Mouse (Mus musculus) MEL (cell line): ENCODE results near the gene Qtrt2. TPM values are rescaled to one million over a fixed set of nuclear protein-coding genes. Genes with fewer than 3 reads are reported as not detected.

Source experiments
- DNase-seq: peaks from one replicate; pipeline ENCODE4 v3.0.0; 2011; ENCODE audit warnings: low read depth, low spot score
- H3K27ac ChIP-seq: 2 replicates; pipeline ENCODE4 v1.5.1; 2012; ENCODE audit warnings: low read depth, mild to moderate bottlenecking, control low read depth, low read length, moderate library complexity; ENCODE audit not compliant: control insufficient read depth
- H3K27me3 ChIP-seq, 2 experiments: fragments of 150-350 bp in 1 of 2; sonication (generic) in 1 of 2; 2 replicates each; pipeline ENCODE4 v1.6.1; 2012; ENCODE audit warnings: low read length in 2 of 2, mild to moderate bottlenecking in 2 of 2, improper control_type of control experiment in 1 of 2, moderate library complexity in 1 of 2; ENCODE audit not compliant: insufficient read depth in 2 of 2, control insufficient read depth in 1 of 2
- H3K36me3 ChIP-seq, 2 experiments: 2 replicates each; pipeline ENCODE4 v1.6.1; 2012 to 2014; ENCODE audit warnings: low read length in 2 of 2, improper control_type of control experiment in 1 of 2, inconsistent platforms in 1 of 2, mild to moderate bottlenecking in 1 of 2; ENCODE audit not compliant: insufficient read depth in 2 of 2, control insufficient read depth in 1 of 2
- H3K4me1 ChIP-seq, 2 experiments: fragments of 150-350 bp in 1 of 2; sonication (generic) in 1 of 2; 2 replicates each; pipeline ENCODE4 v1.6.1; 2012; ENCODE audit warnings: low read length in 2 of 2, improper control_type of control experiment in 1 of 2, mild to moderate bottlenecking in 1 of 2; ENCODE audit not compliant: insufficient read depth in 2 of 2, control insufficient read depth in 1 of 2
- H3K4me3 ChIP-seq, 2 experiments: fragments of 150-350 bp in 1 of 2; sonication (generic) in 1 of 2; 2 replicates each; pipeline ENCODE4 v1.5.1; 2012; ENCODE audit warnings: low read depth in 2 of 2, low read length in 2 of 2, mild to moderate bottlenecking in 2 of 2, moderate library complexity in 2 of 2, control low read depth in 1 of 2, improper control_type of control experiment in 1 of 2; ENCODE audit not compliant: control insufficient read depth in 1 of 2, insufficient read depth in 1 of 2
- H3K79me2 ChIP-seq: 2 replicates; pipeline ENCODE4 v1.6.1; 2012; ENCODE audit warnings: mild to moderate bottlenecking, low read length, moderate library complexity; ENCODE audit not compliant: control insufficient read depth, poor library complexity, insufficient read depth
- H3K9ac ChIP-seq: 2 replicates; pipeline ENCODE4 v1.6.1; 2012; ENCODE audit warnings: low read depth, mild to moderate bottlenecking, control low read depth, low read length, moderate library complexity; ENCODE audit not compliant: control insufficient read depth, poor library complexity, severe bottlenecking
- H3K9me3 ChIP-seq: fragments of 150-350 bp; sonication (generic); replicated peaks from 2 replicates; pipeline ENCODE4 v1.6.1; 2012; ENCODE audit warnings: mild to moderate bottlenecking, low read length, improper control_type of control experiment, moderate library complexity; ENCODE audit not compliant: insufficient read depth
- CTCF ChIP-seq, 3 experiments: IDR thresholded peaks in 2 of 3; conservative IDR thresholded peaks in 1 of 3; 2 replicates each; pipeline ENCODE4 v1.5.1; 2011 to 2012; ENCODE audit warnings: low read length in 3 of 3, low read depth in 2 of 3, mild to moderate bottlenecking in 2 of 3, improper control_type of control experiment in 1 of 3, inconsistent platforms in 1 of 3, mixed read lengths in 1 of 3, moderate library complexity in 1 of 3; ENCODE audit not compliant: control insufficient read depth in 1 of 3, insufficient read depth in 1 of 3, poor library complexity in 1 of 3, severe bottlenecking in 1 of 3
- EP300 ChIP-seq, 2 experiments: IDR thresholded peaks; 2 replicates each; pipeline ENCODE4 v1.6.1; 2011; ENCODE audit warnings: improper control_type of control experiment in 2 of 2, low read length in 2 of 2, low read depth in 1 of 2, mild to moderate bottlenecking in 1 of 2
- ETS1 ChIP-seq: IDR thresholded peaks from 2 replicates; pipeline ENCODE4 v1.6.1; 2012; ENCODE audit warnings: low read depth, mild to moderate bottlenecking, inconsistent platforms, low read length, improper control_type of control experiment, moderate library complexity
- GATA1 ChIP-seq: IDR thresholded peaks from 2 replicates; pipeline ENCODE4 v1.6.1; 2011; ENCODE audit warnings: low read depth, low read length, improper control_type of control experiment
- JUND ChIP-seq: IDR thresholded peaks from 2 replicates; pipeline ENCODE4 v1.6.1; 2011; ENCODE audit warnings: low read depth, mild to moderate bottlenecking, improper control_type of control experiment, low read length
- KAT2A ChIP-seq: conservative IDR thresholded peaks from 2 replicates; pipeline ENCODE4 v1.6.1; 2012; ENCODE audit warnings: low read depth, low read length, improper control_type of control experiment, inconsistent platforms
- MAFK ChIP-seq: IDR thresholded peaks from 2 replicates; pipeline ENCODE4 v1.6.1; 2011; ENCODE audit warnings: low read depth, mild to moderate bottlenecking, low read length, improper control_type of control experiment, borderline replicate concordance
- MAX ChIP-seq: IDR thresholded peaks from 2 replicates; pipeline ENCODE4 v1.6.1; 2011; ENCODE audit warnings: low read length, improper control_type of control experiment
- NELFE ChIP-seq: IDR thresholded peaks from 2 replicates; pipeline ENCODE4 v1.6.1; 2011; ENCODE audit warnings: low read depth, low read length, improper control_type of control experiment
- POLR2AphosphoS5 ChIP-seq: IDR thresholded peaks from 2 replicates; pipeline ENCODE4 v1.6.1; 2012; ENCODE audit warnings: low read depth, borderline replicate concordance, mild to moderate bottlenecking, inconsistent platforms, low read length, moderate library complexity, mixed read lengths
- SIN3A ChIP-seq: IDR thresholded peaks from 2 replicates; pipeline ENCODE4 v1.6.1; 2012; ENCODE audit warnings: low read length, improper control_type of control experiment, inconsistent platforms
- TCF12 ChIP-seq: IDR thresholded peaks from 2 replicates; pipeline ENCODE4 v1.6.1; 2014; ENCODE audit warnings: low read depth, mild to moderate bottlenecking, inconsistent platforms, low read length, improper control_type of control experiment, moderate library complexity
- USF2 ChIP-seq, 2 experiments: IDR thresholded peaks; 2 replicates each; pipeline ENCODE4 v1.6.1; 2011 to 2012; ENCODE audit warnings: improper control_type of control experiment in 2 of 2, low read length in 2 of 2, borderline replicate concordance in 1 of 2, inconsistent platforms in 1 of 2, low read depth in 1 of 2, mild to moderate bottlenecking in 1 of 2; ENCODE audit not compliant: insufficient read depth in 1 of 2
- ZKSCAN1 ChIP-seq: IDR thresholded peaks from 2 replicates; pipeline ENCODE4 v1.6.1; 2012; ENCODE audit warnings: low read depth, mild to moderate bottlenecking, inconsistent platforms, low read length, improper control_type of control experiment, moderate library complexity
- ZNF384 ChIP-seq: IDR thresholded peaks from 2 replicates; pipeline ENCODE4 v1.6.1; 2012; ENCODE audit warnings: low read depth, mild to moderate bottlenecking, inconsistent platforms, low read length, improper control_type of control experiment
- polyA plus RNA-seq, 2 experiments: library from polyadenylated mRNA; stranded (reverse) in 1 of 2; unstranded in 1 of 2; fragments of >175 nt in 1 of 2; fragments of >200 nt in 1 of 2; gene quantifications; 2 replicates each; pipeline versions ENCODE4 v1.2.1 to v1.2.4; 2012; ENCODE audit warnings: low replicate concordance in 2 of 2, low read depth in 1 of 2; ENCODE audit not compliant: insufficient read length in 2 of 2, insufficient read depth in 1 of 2, missing spikeins in 1 of 2
- total RNA-seq: library from RNA; depleted of rRNA; stranded (reverse); fragments of 300-350 nt; gene quantifications from 2 replicates; pipeline ENCODE4 v1.2.3, GENCODE M21; 2012

The Qtrt2 gene
- total and polyA plus RNA-seq, 3 experiments = 37.6 to 68.4 (median 47.9) TPM

- H3K27ac ChIP-seq = no peak overlapping the region
- no peak for DNase-seq
- TF ChIP-seq MAFK (no peak), USF2 (IDR thresholded peaks at IDR 0.05; ENCODE audit: borderline replicate concordance in 1 of 2, insufficient read depth in 1 of 2, low read depth in 1 of 2, low read length in 2 of 2) (no peak), ZKSCAN1 (no peak), CTCF (IDR thresholded peaks at IDR 0.05 in 2 of 3, conservative IDR thresholded peaks at IDR 0.05 in 1 of 3; ENCODE audit: control insufficient read depth in 1 of 3, insufficient read depth in 1 of 3, low read depth in 2 of 3, low read length in 3 of 3, poor library complexity in 1 of 3, severe bottlenecking in 1 of 3) (no peak)
- TF ChIP-seq, all 39 proteins: peak for 0
- Histone ChIP-seq H3K79me2 (no peaks in the 10 kb centered on the region), H3K9ac (no peak overlapping the region), H3K4me1 (no peaks in the 10 kb centered on the region), H3K27me3 (no peaks in the 10 kb centered on the region), H3K9me3 (no peaks in the 10 kb centered on the region), H3K36me3 (peaks cover 0 to 2% of the 10 kb centered on the region in 2 experiments; a peak in 1 of 4 replicates), H3K4me3 (no peak overlapping the region)
Observed at GRCm38 (mm10) chr16:43858941-43859476, 67.6 kb downstream of the Qtrt2 start.

- H3K79me2 ChIP-seq = no peaks in the 10 kb centered on the region
- no peak overlapping the region for H3K4me3 ChIP-seq
- TF ChIP-seq TCF12 (no peak), ETS1 (no peak), CTCF (IDR thresholded peaks at IDR 0.05 in 2 of 3, conservative IDR thresholded peaks at IDR 0.05 in 1 of 3; ENCODE audit: control insufficient read depth in 1 of 3, insufficient read depth in 1 of 3, low read depth in 2 of 3, low read length in 3 of 3, poor library complexity in 1 of 3, severe bottlenecking in 1 of 3) (peak in 1 of 3 experiments; percentile 3; a peak in 1 of 6 replicates), ZNF384 (0 out of 2 replicates have a peak, but pooled peaks have one; percentile 53), NELFE (no peak), KAT2A (no peak)
- H3K9me3 ChIP-seq = no peaks in the 10 kb centered on the region
- H3K36me3 ChIP-seq = no peaks in the 10 kb centered on the region
- no peaks in the 10 kb centered on the region for H3K4me1 ChIP-seq
- H3K9ac ChIP-seq = no peak overlapping the region
- no peak overlapping the region for H3K27ac ChIP-seq
- H3K27me3 ChIP-seq = peaks cover 2 to 4% of the 10 kb centered on the region in 2 experiments; a peak in 2 of 4 replicates
- no peak for DNase-seq
Observed at GRCm38 (mm10) chr16:43849839-43850238, 76.8 kb downstream of the Qtrt2 start.

- Histone ChIP-seq H3K79me2 (no peaks in the 10 kb centered on the region), H3K4me3 (no peak overlapping the region), H3K9ac (no peak overlapping the region), H3K9me3 (no peaks in the 10 kb centered on the region), H3K27ac (no peak overlapping the region), H3K27me3 (peaks cover 0 to 2% of the 10 kb centered on the region in 2 experiments; a peak in 1 of 4 replicates), H3K4me1 (peaks cover 0 to 5% of the 10 kb centered on the region in 2 experiments; a peak in 1 of 4 replicates), H3K36me3 (peaks cover 0 to 8% of the 10 kb centered on the region in 2 experiments; a peak in 2 of 4 replicates)
- 0 out of 2 replicates have a peak, but pooled peaks have one; percentile 10 for TF ChIP-seq JUND
- peak; percentile 36; the same call in 1 of the 2 replicates for TF ChIP-seq SIN3A
- no peak for TF ChIP-seq POLR2AphosphoS5
- TF ChIP-seq TCF12 = 0 out of 2 replicates have a peak, but pooled peaks have one; percentile 30
- TF ChIP-seq ETS1 = peak; percentile 84
- TF ChIP-seq GATA1 = peak; percentile 74
- TF ChIP-seq EP300 (IDR thresholded peaks at IDR 0.05; ENCODE audit: low read depth in 1 of 2, low read length in 2 of 2) = peak; percentile 42 to 68
- TF ChIP-seq MAX = no peak
- DNase-seq = peak; percentile 64
Observed at GRCm38 (mm10) chr16:43841236-43841635, 85.4 kb downstream of the Qtrt2 start.
